In the genomic region with DNA sequence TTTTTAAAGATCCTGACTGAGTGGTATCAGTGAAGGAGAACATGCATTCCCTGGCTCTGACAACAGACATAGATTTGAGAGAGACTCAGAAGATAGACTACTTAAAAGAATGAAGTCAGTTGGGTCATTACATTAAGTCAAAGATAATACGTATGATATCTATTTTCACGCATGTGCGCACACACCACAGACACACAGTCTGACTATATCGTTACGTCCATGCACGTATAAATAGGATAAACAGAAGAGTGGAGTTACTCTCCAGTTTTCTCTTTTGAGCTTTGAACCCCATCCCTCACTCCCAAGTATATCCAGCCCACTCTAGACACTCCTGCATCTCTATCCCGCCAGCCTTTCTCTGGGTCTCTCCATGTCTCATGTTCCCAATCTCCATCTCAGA, we compare ENCODE assay signal across 34 mouse cellular contexts. TPM values are rescaled to one million over a fixed set of nuclear protein-coding genes. Genes with fewer than 3 reads are reported as not detected.
"Had no signal": no experiment of that assay in that cellular context is flagged by ENCODE, and none has a peak within 500 bp of the region (broad histone marks: within the 10 kb centered on the region; RNA-seq: fewer than 3 reads in every experiment).

No protein-coding gene starts in this region.

- H3K9ac ChIP-seq: heart, embryonic 13.5 days; heart, embryonic 15.5 days; hindbrain, embryonic 13.5 days; hindbrain, embryonic 15.5 days; kidney, embryonic 15.5 days; limb, embryonic 13.5 days; limb, embryonic 15.5 days had no signal

- H3K27me3 ChIP-seq: heart, embryonic 15.5 days; hindbrain, embryonic 13.5 days; hindbrain, embryonic 15.5 days; kidney, embryonic 15.5 days; limb, embryonic 13.5 days; limb, embryonic 15.5 days had no signal

- DNase-seq: gastrocnemius, adult 2 months; gastrocnemius, postnatal 14 days; gastrocnemius, postnatal 36 days; heart, adult 11 months; heart, postnatal 14 days; heart, postnatal 36 days; kidney, adult 11 months; kidney, adult 2 months; kidney, adult 9 months; kidney, postnatal 25 days; kidney, postnatal 4 days; left cerebral cortex, postnatal 4 days; lung, adult 18-20 months had no signal

- H3K9me3 ChIP-seq: heart, embryonic 13.5 days; heart, embryonic 15.5 days; hindbrain, embryonic 13.5 days; hindbrain, embryonic 15.5 days; kidney, embryonic 15.5 days; limb, embryonic 13.5 days; limb, embryonic 15.5 days had no signal

- H3K4me3 ChIP-seq: gastrocnemius, adult 2 months; heart, embryonic 13.5 days; heart, embryonic 15.5 days; hindbrain, embryonic 13.5 days; hindbrain, embryonic 15.5 days; kidney, embryonic 15.5 days; layer of hippocampus, adult 2 months; limb, embryonic 13.5 days; limb, embryonic 15.5 days had no signal

- H3K4me2 ChIP-seq: heart, embryonic 11.5 days; heart, embryonic 13.5 days; heart, embryonic 15.5 days; hindbrain, embryonic 13.5 days; hindbrain, embryonic 15.5 days; kidney, embryonic 15.5 days; limb, embryonic 13.5 days; limb, embryonic 15.5 days had no signal

- ATAC-seq: hindbrain, postnatal 0 days; intestine, embryonic 16.5 days had no signal

- H3K36me3 ChIP-seq: heart, embryonic 13.5 days; heart, embryonic 15.5 days; hindbrain, embryonic 13.5 days; hindbrain, embryonic 15.5 days; kidney, embryonic 15.5 days; limb, embryonic 13.5 days; limb, embryonic 15.5 days had no signal

- H3K27ac ChIP-seq: gastrocnemius, adult 2 months; heart, embryonic 13.5 days; heart, embryonic 15.5 days; hindbrain, embryonic 13.5 days; hindbrain, embryonic 15.5 days; hindbrain, postnatal 0 days; kidney, embryonic 15.5 days; kidney, postnatal 0 days; limb, embryonic 13.5 days; limb, embryonic 15.5 days had no signal

RNA-seq across cellular contexts. Expression of a gene that starts 40.0 kb away (rescaled TPM):
- total RNA-seq: gastrocnemius, postnatal 14 days; gastrocnemius, postnatal 36 days; heart, adult 8-10 months; heart, postnatal 14 days; heart, postnatal 36 days; hematopoietic stem cell, adult 5-6 weeks; hindbrain, postnatal 0 days; layer of hippocampus, adult 2 months; layer of hippocampus, postnatal 10 days; left cerebral cortex, adult 18-20 months; left cerebral cortex, adult 8-10 months; left cerebral cortex, postnatal 10 days; left cerebral cortex, postnatal 25 days; left cerebral cortex, postnatal 4 days had no signal
- polyA plus RNA-seq: frontal cortex, adult 2 months; hindbrain, postnatal 0 days; intestine, embryonic 14.5 days; kidney, postnatal 0 days had no signal
